Mouse (Mus musculus): ENCODE data around the gene Vmn1r215. TPM values are rescaled to one million over a fixed set of nuclear protein-coding genes. Genes with fewer than 3 reads are reported as not detected.
"Not testable (repeated sequence)": the region's sequence is repeated elsewhere in the genome, so short reads cannot be mapped to it uniquely, and the experiment has no call there.

The Vmn1r215 gene
- not detected for total RNA-seq (2022)

DNA sequence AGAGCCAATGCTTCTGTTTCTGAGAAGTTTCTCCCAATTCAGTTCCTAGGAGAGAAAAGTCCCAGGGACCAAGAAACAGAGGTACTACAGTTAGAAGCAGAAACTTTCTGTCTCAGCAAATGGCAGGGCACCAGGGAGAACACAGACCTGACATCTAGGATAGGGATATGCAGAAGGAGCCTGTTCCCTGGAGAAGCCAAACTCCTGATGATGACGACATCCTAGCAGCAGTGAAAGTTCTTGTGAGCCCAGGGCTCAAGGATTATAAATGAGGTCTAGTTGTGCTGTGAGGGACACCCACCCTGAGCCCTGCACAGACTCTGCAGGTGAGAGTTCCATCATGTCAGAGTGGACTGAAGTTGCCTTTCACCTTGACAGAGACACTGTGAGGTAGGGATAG lies at the start of gene Vmn1r215:
Gene Vmn1r215 (plus strand): TSS at position 301 of the 400 bp plus-strand sequence.
- DNase-seq (ENCODE audit: low spot score in 2 of 2) = no peak

DNA sequence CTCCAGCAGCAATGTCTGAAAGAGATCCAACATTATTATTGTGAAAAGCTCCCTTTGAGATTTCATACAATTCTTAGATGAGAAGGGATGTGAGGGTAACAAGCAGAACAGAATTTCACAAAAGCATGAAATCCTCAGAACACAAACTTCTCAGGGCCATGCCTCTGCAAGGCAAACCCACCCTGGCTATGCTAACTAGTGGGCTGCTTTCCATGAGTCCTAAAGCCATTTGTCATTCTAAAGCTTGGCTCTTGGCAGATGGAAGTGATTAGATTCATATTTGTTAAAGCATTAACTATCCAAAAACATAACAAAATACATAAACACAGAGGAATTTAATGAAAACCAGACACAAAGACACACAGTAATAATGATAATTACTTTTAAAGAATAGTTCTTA lies 49.7 kb upstream of the Vmn1r215 start:
- DNase-seq (ENCODE audit: low spot score in 2 of 2) = no peak

DNA sequence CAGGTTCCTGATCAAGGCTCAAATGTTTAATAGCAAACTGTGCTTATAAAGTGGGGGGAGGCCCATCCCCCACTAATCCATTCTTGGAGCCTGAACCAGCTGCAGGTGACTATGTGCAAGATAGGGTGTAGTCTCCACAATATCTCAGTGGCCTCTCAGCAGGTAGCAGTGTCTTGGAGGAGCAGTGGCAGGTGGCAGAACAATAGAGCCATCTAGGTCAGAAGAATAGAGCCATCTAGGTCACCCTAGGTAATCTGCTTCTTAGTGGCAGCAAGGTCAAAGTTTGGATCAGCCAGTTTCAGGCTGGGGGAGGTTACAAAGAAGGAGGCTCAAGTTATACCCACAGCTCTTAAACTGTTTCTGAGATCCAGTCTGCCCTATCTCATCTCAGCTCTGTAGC lies 43.0 kb upstream of the Vmn1r215 start:
- DNase-seq (ENCODE audit: low spot score in 2 of 2) = no peak

DNA sequence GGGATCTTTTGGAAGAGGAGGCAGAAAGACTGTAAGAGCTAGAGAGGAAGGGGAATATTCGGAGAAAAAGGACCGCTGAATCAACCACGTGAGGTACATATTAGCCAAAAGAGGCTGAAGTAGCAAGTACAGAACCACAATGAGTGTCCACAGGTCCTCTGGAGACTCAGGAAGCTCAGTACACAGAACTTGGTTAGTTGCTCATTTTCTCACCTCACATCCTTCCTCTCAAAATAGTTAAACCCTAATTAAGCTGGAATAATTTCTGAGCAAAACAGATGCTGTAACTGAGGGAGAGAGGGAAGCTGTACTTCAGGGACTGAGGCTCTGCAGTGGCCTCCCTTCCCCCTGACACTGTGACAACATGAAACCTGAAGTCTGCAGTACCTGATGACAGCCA lies 37.7 kb upstream of the Vmn1r215 start, which contains the start of gene Vmn1r214:
Gene Vmn1r214 (plus strand): TSS at position 301 of the 400 bp plus-strand sequence.
- DNase-seq (ENCODE audit: low spot score in 2 of 2) = no peak

DNA sequence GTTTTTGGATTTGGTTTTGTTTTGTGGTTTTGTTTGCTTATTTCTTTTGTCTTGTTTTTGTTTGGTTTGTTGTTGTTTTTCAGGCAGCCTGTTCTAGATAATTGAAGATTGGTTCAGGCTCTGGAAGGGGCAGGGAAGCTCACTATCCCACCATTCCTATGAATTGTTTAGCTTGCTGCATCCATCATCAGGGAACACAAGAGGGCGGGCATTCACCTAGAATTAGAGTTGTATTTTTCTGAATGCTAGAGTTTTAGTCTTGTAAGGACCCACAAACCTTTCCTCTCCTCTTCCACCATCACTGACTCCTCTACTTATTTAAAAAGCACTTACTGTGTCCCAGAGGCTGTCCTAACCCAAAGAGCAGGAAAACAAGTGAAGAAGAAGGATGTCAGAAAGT lies 10.0 kb upstream of the Vmn1r215 start:
- DNase-seq (ENCODE audit: low spot score in 2 of 2) = no peak

DNA sequence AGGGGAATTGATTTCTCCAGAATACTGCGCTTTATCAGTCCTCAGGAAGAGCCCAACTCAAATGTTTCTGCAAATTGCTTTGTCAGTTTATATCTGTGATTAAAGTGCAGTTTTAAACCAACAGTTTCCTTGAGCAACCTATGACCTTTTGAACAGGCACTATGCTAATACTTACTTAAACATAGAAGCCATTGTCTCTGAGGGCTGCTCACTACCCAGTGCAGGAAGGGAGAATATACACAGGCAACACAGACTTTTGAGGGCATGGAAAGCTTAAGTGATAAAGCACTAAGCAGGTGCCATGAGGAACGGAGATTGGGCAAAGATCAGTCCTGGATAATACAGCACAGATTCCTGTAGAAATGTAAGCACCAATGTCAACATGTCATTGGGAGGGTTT lies 1.5 kb downstream of the Vmn1r215 start:
- DNase-seq (ENCODE audit: low spot score in 2 of 2) = no peak

DNA sequence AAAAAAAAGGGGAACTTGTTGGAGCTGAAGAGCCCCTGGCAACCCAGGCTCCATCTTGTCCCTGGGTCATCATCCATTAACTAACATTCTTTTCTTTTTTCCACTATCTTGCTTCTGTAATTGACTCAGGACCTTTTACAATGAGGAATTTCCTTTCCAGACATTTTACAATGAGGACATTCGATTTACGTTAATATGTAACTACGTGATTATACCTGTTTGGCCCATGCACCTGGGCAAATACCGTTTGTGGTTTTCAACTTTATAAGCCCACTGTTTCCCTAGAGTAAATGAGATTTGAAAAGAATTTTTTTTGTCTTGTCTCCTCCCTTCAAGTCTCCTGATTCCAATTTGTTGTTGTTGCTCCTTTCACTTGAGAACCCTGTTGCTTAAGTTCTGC lies 26.6 kb downstream of the Vmn1r215 start:
- DNase-seq (ENCODE audit: low spot score in 2 of 2) = no peak

DNA sequence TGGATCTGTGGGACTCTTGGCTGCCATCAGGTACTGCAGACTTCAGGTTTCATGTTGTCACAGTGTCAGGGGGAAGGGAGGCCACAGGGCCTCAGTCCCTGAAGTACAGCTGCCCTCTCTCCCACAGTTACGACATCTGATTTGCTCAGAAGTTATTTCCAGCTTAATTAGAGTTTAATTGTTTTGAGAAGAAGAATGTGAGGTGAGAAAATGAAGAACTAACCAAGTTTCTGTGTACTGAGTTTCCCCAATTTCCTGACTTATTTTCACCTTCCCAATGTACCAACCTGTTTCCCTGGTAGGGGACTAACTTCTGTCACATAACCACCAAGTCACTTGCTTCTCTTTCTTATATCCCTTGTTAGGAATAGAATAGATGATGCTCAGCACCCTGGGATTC lies 50.3 kb downstream of the Vmn1r215 start, which contains the start of gene Vmn1r217:
Gene Vmn1r217 (minus strand): TSS at position 101 of the 400 bp plus-strand sequence.
- not testable (repeated sequence) for DNase-seq (ENCODE audit: low spot score in 2 of 2)

DNA sequence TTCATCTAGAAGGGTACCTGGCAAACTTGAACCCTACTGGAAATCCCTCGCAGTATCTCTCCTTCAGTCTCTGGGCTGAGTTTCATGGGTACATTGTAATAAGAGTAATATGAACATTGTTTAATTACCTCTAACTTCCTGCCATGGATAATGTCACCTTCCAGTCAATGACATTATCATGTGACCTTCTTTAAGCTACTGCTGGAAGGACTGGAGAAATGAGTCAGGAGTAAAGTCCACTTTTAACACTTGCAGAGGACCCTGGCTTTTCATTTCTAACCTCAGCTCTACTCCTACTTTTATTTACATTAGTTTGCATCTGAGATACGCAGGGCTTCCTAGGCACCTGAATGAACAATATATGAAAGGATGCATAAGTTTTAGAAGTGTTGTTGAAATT lies 52.8 kb downstream of the Vmn1r215 start:
- DNase-seq (ENCODE audit: low spot score in 2 of 2) = no peak

Other genes with a start within 250 kb of the Vmn1r215 start
- not detected for gene Vmn1r210, start 236.7 kb upstream of the Vmn1r215 start, total RNA-seq (2022)
- not detected for gene Vmn1r211, start 210.5 kb upstream of the Vmn1r215 start, total RNA-seq (2022)
- gene Vmn1r212, start 183.8 kb upstream of the Vmn1r215 start, total RNA-seq (2022) = not detected
- not detected for gene Vmn1r213, start 60.4 kb upstream of the Vmn1r215 start, total RNA-seq (2022)
- gene Vmn1r214, start 37.6 kb upstream of the Vmn1r215 start, total RNA-seq (2022) = not detected
- not detected for gene Vmn1r217, start 50.2 kb downstream of the Vmn1r215 start, total RNA-seq (2022)
- not detected for gene Vmn1r218, start 65.1 kb downstream of the Vmn1r215 start, total RNA-seq (2022)
- not detected for gene Vmn1r219, start 91.3 kb downstream of the Vmn1r215 start, total RNA-seq (2022)
- gene Vmn1r220, start 120.0 kb downstream of the Vmn1r215 start, total RNA-seq (2022) = not detected
- not detected for gene Vmn1r221, start 146.1 kb downstream of the Vmn1r215 start, total RNA-seq (2022)
- gene Vmn1r222, start 167.9 kb downstream of the Vmn1r215 start, total RNA-seq (2022) = not detected
- not detected for gene Vmn1r223, start 179.1 kb downstream of the Vmn1r215 start, total RNA-seq (2022)

All from gastrocnemius, adult 8-10 months (tissue).